Mouse (Mus musculus) heart, embryonic 16.5 days (tissue): Measurements from ENCODE around the gene Dis3. TPM values are rescaled to one million over a fixed set of nuclear protein-coding genes. Genes with fewer than 3 reads are reported as not detected.

Source experiments
- ATAC-seq: fragments of 200-750 bp; cut with Nextera tagmentation; replicated peaks from 2 replicates; pipeline ENCODE4 v1.8.0; 2017; ENCODE audit warnings: moderate number of reproducible peaks; ENCODE audit not compliant: insufficient read depth, low FRiP score; ENCODE audit errors: extremely low read depth
- H3K27ac ChIP-seq: fragments of 300-500 bp; sonication (generic); 2 replicates; pipeline ENCODE4 v1.5.1; 2014; ENCODE audit warnings: mild to moderate bottlenecking, low read length, control low read depth, moderate library complexity
- H3K27me3 ChIP-seq: fragments of 300-500 bp; sonication (generic); 2 replicates; pipeline ENCODE4 v1.6.1; 2014; ENCODE audit warnings: low read length, mixed read lengths; ENCODE audit not compliant: control insufficient read depth, insufficient read depth
- H3K36me3 ChIP-seq: fragments of 300-500 bp; sonication (generic); 2 replicates; pipeline ENCODE4 v1.6.1; 2014; ENCODE audit not compliant: control insufficient read depth, insufficient read depth
- H3K4me1 ChIP-seq: fragments of 300-500 bp; sonication (generic); 2 replicates; pipeline ENCODE4 v1.6.1; 2014; ENCODE audit warnings: low read length, mixed read lengths; ENCODE audit not compliant: control insufficient read depth, insufficient read depth
- H3K4me2 ChIP-seq: fragments of 300-500 bp; sonication (generic); 2 replicates; pipeline ENCODE4 v1.6.1; 2014; ENCODE audit warnings: low read depth, mild to moderate bottlenecking, control low read depth, low read length
- H3K4me3 ChIP-seq: fragments of 300-500 bp; sonication (generic); 2 replicates; pipeline ENCODE4 v1.5.1; 2014; ENCODE audit warnings: mild to moderate bottlenecking, control low read depth, low read length
- H3K9ac ChIP-seq: fragments of 300-500 bp; sonication (generic); 2 replicates; pipeline ENCODE4 v1.6.1; 2014; ENCODE audit warnings: low read length, control low read depth
- H3K9me3 ChIP-seq: fragments of 300-500 bp; sonication (generic); replicated peaks from 2 replicates; pipeline ENCODE4 v1.6.1; 2016; ENCODE audit warnings: low read length; ENCODE audit not compliant: control insufficient read depth
- WGBS: fragments of 180-500 bp; shearing (Covaris S2); extraction: QIAGEN DNeasy Blood & Tissue Kit; methylation state at CpG from one replicate; pipeline ENCODE4 v1.1.7; 2014; 5-methylcytosine and 5-hydroxymethylcytosine counted together
- polyA plus RNA-seq: library from polyadenylated mRNA; unstranded; fragments of >200 nt; fragmentation: Nextera tagmentation; extraction: Ambion mirVana; gene quantifications from 2 replicates; pipeline ENCODE4 v1.2.1, GENCODE M21; 2015

Dis3 gene
- polyA plus RNA-seq, 1 experiment from 2014 or later = 17.1 TPM

DNA sequence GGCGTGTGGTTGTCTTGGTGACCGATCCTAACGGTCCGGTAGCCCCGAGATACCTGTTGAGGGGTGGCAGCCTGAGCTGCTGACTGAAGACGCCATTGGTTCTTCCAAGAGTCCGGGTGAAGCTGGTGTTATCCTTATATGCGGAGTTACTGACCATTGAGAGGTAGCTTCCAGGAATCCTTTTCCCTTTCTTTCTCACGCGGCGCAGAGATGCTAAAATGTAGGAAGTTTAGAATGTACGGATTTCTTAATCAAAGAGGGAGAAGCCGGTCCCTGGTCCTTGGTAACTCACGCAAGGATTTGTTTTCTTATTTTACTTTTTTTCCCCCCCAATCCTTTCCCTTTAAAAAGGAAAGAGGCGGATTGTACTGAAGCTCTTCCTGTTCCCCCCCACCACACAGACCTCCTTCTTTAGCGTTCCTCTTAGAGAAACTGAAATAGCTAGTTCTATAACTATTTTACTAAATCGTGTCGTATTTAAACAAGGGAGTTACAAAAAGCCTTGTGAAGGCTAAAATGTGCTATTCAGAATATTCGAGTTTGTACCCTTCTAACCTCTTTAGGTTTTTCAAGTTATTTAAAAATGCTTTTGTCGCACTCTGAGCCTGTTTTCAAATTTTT lies 507 bp upstream of the Dis3 start:
- Histone ChIP-seq H3K4me1 (peaks cover 9% of the 10 kb centered on the region), H3K9ac (peak overlapping the region; percentile 61), H3K27ac (no peak overlapping the region), H3K4me2 (peak overlapping the region; percentile 75), H3K27me3 (no peaks in the 10 kb centered on the region), H3K36me3 (peaks cover 24% of the 10 kb centered on the region), H3K4me3 (peak overlapping the region; percentile 84), H3K9me3 (no peaks in the 10 kb centered on the region)
- ATAC-seq = no peak
- 6% methylated on average over 20 of the region's 20 CpGs for WGBS

DNA sequence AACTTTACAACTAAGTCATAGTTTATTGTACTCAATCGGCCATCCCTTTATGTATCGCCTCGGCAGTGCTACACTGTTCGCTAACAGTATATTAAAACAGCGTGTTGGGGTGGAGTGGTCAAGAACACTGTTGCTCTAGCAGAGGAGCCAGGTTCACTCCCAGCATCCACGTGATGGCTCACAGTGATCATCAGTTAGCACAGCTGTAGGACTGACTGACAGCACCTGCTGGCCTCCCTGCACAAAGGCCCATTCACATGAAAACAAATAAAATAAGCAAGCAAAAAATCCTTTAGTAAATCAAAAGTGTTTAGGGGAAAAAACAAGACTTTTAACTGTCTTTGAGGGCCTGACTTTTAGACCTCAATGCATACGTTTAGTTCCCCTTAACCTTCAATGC lies 10.6 kb downstream of the Dis3 start:
- no peak overlapping the region for H3K9ac ChIP-seq
- no peak overlapping the region for H3K4me2 ChIP-seq
- H3K9me3 ChIP-seq = no peaks in the 10 kb centered on the region
- H3K27ac ChIP-seq = no peak overlapping the region
- ATAC-seq = no peak
- H3K4me1 ChIP-seq = no peaks in the 10 kb centered on the region
- H3K27me3 ChIP-seq = no peaks in the 10 kb centered on the region
- H3K36me3 ChIP-seq = peaks cover 44% of the 10 kb centered on the region
- no peak overlapping the region for H3K4me3 ChIP-seq
- 94% methylated on average over 7 of the region's 7 CpGs for WGBS

DNA sequence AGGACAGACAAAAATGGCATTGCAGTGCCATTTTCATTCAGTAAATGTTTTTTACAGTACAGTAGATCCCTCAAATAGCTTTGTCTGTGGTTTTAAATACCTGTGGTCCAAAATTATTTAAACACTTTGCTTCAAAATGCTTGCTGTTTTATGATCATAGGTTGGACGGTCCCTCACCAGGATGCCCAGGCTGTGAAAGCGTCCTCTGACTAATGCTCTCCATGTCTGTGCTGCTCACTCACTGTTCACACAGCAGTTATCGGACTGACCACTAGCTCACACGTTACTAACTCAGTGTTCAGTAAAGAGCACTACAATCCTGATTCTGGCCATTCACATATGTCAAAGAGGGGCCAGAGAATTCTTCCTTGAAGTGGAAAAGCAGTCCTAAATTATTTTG lies 28.4 kb downstream of the Dis3 start:
- WGBS = 87% methylated on average over 4 of the region's 4 CpGs

DNA sequence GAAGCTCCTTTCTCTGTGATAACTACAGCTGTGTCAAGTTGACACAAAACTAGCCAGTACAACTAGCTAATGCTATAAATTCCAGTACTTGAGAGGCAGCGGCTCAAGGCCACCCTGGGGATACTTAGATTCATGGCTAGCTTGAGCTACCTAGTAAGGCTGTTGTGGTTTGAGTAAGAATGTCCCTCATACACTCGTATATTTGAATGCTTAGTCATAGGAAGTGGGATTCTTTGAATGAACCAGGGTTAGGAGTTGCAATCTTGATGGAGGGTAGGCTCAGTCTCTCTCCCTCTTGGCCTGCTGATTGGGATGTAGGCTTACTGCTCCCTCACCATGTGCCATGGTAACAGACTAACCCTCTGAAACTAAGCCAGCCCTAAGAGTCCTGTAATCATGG lies 36.5 kb downstream of the Dis3 start:
- no peak overlapping the region for H3K4me3 ChIP-seq
- H3K27ac ChIP-seq = no peak overlapping the region
- H3K9ac ChIP-seq = no peak overlapping the region
- no peaks in the 10 kb centered on the region for H3K27me3 ChIP-seq
- ATAC-seq = no peak
- H3K36me3 ChIP-seq = peaks cover 31% of the 10 kb centered on the region
- H3K9me3 ChIP-seq = no peaks in the 10 kb centered on the region
- 0 out of 2 replicates have a peak, but pooled peaks cover 2% of the 10 kb centered on the region for H3K4me1 ChIP-seq
- H3K4me2 ChIP-seq = no peak overlapping the region
- WGBS = 90% methylated on average over 2 of the region's 2 CpGs

More for the DNA sequence above, 28.4 kb downstream of the Dis3 start:
- Histone ChIP-seq H3K4me1 (no peaks in the 10 kb centered on the region), H3K27me3 (no peaks in the 10 kb centered on the region), H3K4me3 (no peak overlapping the region), H3K36me3 (peaks cover 37% of the 10 kb centered on the region), H3K9me3 (no peaks in the 10 kb centered on the region), H3K4me2 (no peak overlapping the region), H3K27ac (no peak overlapping the region), H3K9ac (no peak overlapping the region)
- no peak for ATAC-seq

DNA sequence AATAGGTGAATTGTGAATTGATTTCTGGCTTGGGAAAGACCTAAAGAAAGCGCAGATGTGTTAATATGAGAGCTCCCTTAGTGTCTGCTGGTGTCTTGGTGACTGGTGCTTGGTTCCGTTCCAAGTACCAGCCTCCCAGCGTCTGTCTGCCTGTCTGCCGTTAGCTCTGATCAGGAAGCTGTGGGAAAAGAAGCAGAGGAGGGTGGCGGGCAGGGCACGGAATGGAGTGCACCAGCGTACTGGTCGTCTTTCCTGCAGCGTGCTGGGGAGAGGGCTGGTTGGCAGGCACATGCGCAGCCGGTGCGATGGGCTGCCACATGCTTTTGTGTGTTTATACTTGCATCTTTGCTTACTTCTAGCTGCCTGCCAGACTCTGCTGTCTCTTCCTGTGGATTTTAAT lies 39.0 kb downstream of the Dis3 start:
- peaks cover 32% of the 10 kb centered on the region for H3K36me3 ChIP-seq
- 0 out of 2 replicates have a peak, but pooled peaks cover 2% of the 10 kb centered on the region for H3K4me1 ChIP-seq
- H3K27me3 ChIP-seq = no peaks in the 10 kb centered on the region
- no peak overlapping the region for H3K27ac ChIP-seq
- H3K9me3 ChIP-seq = no peaks in the 10 kb centered on the region
- no peak for ATAC-seq
- no peak overlapping the region for H3K9ac ChIP-seq
- no peak overlapping the region for H3K4me3 ChIP-seq
- H3K4me2 ChIP-seq = no peak overlapping the region
- 86% methylated on average over 12 of the region's 12 CpGs for WGBS

DNA sequence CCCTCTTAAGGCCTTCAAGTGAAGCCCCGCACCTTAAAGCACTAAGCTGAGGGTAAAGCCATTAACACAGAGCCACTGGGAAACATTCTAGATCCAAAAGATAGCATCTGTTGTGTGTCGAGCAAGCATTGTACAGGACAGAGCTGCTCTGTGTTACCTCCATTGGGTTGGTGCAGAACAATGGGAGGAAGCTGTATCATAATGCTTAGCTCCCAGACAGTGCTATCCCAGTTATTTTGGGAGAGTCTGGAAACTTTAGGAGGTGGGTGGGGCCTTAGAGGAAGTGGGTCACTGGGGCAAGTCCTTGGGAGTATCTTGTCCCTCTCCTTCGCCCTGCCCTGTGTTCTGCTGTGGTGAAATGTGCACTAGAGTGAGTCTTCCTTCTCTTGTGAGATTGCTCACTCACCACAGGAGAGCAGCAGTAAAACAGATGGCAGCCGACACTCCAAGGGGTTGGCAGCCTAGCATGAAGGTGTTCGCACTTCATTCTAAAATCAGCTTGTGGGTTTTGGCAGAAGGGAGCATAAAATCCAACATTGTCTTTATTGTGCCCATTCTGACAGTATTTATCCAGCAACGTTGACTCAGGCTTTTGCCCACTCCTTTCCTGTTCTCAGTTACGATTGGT lies 40.5 kb downstream of the Dis3 start:
- no peak overlapping the region for H3K27ac ChIP-seq
- 80% methylated on average over 7 of the region's 7 CpGs for WGBS
- peak; percentile 65 for ATAC-seq
- no peak overlapping the region for H3K4me2 ChIP-seq
- 0 out of 2 replicates have a peak, but pooled peaks cover 2% of the 10 kb centered on the region for H3K4me1 ChIP-seq
- H3K27me3 ChIP-seq = no peaks in the 10 kb centered on the region
- no peaks in the 10 kb centered on the region for H3K9me3 ChIP-seq
- H3K4me3 ChIP-seq = no peak overlapping the region
- H3K9ac ChIP-seq = no peak overlapping the region
- peaks cover 32% of the 10 kb centered on the region for H3K36me3 ChIP-seq

DNA sequence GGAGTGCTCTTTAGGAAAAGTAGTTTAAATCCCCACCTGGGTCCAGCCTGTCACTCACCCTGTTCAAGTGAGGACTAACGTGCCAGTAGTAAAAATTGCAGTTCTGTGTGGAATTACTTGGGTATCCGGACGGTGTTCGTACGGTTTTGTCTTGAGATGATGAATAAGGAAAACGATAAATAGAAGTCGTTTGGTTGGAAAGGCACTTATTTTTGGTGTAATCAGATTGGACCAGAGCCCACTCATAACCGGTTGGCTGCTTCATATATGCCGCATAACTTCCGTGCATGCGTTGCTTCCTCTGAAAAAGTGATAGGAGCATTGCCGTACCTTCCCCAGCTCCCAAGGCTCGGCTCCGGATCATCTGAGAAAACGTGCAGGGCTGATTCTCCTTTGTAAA lies 52.8 kb downstream of the Dis3 start:
- Histone ChIP-seq H3K9ac (peak overlapping the region; percentile 95), H3K4me1 (peaks cover 25% of the 10 kb centered on the region), H3K9me3 (no peaks in the 10 kb centered on the region), H3K27me3 (no peaks in the 10 kb centered on the region), H3K4me3 (peak overlapping the region; percentile 98), H3K36me3 (peaks cover 9% of the 10 kb centered on the region), H3K27ac (peak overlapping the region; percentile 94), H3K4me2 (peak overlapping the region; percentile 88)
- 0 out of 2 replicates have a peak, but pooled peaks have one; percentile 2 for ATAC-seq
- under 1% methylated on average over 15 of the region's 15 CpGs for WGBS

DNA sequence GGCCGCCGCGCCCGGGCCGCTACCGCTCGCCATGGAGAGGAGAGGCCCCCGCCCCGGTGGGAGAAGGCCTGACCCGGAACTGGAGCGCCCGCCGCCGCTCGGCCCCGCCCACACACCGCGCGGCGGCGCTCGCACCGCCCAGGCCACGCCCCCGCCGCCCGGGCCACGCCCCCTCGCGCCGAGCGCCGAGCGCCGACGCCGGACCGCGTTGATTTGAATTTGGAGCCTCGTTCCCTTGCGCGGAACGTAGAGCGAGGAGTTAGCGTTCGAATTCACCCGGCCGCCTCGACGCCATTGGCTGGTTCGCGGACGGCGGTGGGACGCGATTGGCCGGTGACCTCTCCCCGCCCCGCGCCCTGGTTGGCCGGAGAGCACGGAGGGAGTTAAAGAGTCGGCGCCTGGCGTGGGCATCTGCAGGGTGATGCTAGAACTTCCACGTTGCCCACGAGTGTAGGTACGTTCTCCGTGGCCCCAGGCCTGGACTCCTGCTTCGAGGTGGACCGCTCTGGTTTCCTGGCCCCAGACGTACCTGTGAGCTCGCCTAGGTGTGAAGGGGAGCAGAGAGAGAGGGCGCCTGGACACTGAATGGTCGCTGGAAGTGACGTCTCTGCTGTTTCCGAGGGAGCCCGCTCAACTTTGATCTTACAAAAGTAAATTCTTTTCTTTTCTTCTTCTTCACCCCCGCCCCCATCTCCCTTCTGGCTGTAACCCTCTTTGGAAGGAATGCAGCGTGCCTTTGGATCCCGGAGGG lies 53.4 kb downstream of the Dis3 start, which contains the start of the genes Mzt1 and Bora:
Gene Mzt1 (minus strand): TSS at position 104 of the 751 bp plus-strand sequence.
Gene Bora (plus strand): TSS at position 192 of the 751 bp plus-strand sequence.
- peaks cover 8% of the 10 kb centered on the region for H3K36me3 ChIP-seq
- H3K4me2 ChIP-seq = peak within 1 kb of the TSS; percentile 88
- H3K4me1 ChIP-seq = peaks cover 31% of the 10 kb centered on the region
- no peaks in the 10 kb centered on the region for H3K27me3 ChIP-seq
- H3K4me3 ChIP-seq = peak within 1 kb of the TSS; percentile 98
- H3K9ac ChIP-seq = peak within 1 kb of the TSS; percentile 95
- H3K9me3 ChIP-seq = no peaks in the 10 kb centered on the region
- 0% methylated on average over 74 of the region's 81 CpGs for WGBS
- ATAC-seq = peak; percentile 94
- peak within 1 kb of the TSS; percentile 94 for H3K27ac ChIP-seq
